Mouse (Mus musculus) kidney, adult 2 months (tissue): Measurements from ENCODE around the gene Sphk1.

ENCODE experiments used
- CTCF ChIP-seq: fragments of 200-500 bp; conservative IDR thresholded peaks from 2 replicates; pipeline ENCODE4 v1.5.1; 2011; ENCODE audit warnings: low read depth, mild to moderate bottlenecking, control low read depth, low read length, moderate library complexity, mixed read lengths; ENCODE audit not compliant: insufficient read depth, insufficient read length
- POLR2A ChIP-seq: fragments of 200-500 bp; IDR thresholded peaks from one replicate; pipeline ENCODE4 v1.6.1; 2011; ENCODE audit warnings: low read depth, low read length, control low read depth

- TF ChIP-seq POLR2A (no peak), CTCF (peak; percentile 72)
These were observed 23.6 kb downstream of the Sphk1 start for GRCm38 (mm10) chr11:116554171-116554878.
